Mouse (Mus musculus) T-helper 2 cell (primary cell): ENCODE data around the gene Rfc5.
"Not testable (repeated sequence)": the region's sequence is repeated elsewhere in the genome, so short reads cannot be mapped to it uniquely, and the experiment has no call there.

Experiments
- in situ Hi-C: fragments of 300-600 bp; cut with MboI, MseI; formaldehyde crosslinking; loops from one replicate; pipeline ENCODE4 v1.15.1; 2025; ENCODE audit warnings: high pct_unique_total_duplicates

The Rfc5 gene

DNA sequence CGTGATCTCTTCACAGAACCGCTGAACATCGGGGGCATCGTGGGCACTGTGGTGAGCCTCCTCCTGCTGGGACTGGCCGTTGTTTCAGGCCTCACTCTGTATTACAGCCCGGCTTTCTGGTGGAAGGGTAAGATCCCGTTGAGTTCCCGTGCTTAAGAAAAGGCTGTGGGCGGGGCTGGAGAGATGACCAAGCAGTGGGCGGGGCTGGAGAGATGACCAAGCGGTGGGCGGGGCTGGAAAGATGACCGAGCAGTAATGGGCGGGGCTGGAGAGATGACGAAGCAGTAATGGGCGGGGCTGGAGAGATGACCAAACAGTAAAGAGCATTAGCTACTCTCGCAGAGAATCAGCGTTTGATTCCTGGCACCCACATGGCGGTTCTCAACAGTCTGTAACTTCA is 40.6 kb downstream of the Rfc5 start:
- in situ Hi-C loops: no loop called here

DNA sequence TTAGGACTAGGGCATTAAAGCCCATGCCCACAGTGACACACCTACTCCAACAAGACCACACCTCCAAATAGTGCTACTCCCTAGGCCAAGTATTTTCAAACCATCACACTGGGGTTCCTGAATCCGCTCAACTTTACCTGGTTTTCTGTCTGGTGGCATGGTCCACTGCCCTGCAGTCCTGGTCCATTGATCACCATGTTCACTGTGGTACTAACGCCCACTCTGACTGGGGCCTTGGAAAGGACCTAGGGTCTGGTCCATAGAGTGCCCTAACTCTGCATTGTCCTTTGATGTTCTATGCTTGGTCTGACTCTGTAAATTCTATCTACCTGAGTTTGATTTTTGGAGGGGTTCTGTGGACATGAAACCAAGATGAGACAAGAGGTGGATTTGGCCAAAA is 41.0 kb downstream of the Rfc5 start:
- in situ Hi-C loops: no loop called here

DNA sequence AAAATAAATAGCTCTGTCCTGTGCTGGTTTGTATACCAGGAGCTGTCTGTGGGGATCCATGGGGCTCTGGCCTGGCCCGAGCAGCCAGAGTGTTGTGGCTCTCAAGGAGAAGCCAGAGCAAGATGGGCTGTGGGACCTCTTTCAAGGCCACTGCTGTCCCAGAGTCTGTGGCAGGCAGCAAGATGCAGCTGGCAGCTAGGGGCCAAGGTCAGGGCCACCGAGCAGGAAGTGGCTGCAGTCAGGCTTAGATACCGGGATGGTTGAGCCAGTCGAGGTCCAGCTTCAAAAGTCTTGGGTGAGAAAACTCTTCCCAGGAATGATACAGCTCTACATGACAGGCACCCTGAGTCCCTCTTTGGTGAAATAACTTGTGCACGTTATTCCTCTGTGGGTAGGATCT is 41.8 kb downstream of the Rfc5 start:
- in situ Hi-C loops: no loop called here

DNA sequence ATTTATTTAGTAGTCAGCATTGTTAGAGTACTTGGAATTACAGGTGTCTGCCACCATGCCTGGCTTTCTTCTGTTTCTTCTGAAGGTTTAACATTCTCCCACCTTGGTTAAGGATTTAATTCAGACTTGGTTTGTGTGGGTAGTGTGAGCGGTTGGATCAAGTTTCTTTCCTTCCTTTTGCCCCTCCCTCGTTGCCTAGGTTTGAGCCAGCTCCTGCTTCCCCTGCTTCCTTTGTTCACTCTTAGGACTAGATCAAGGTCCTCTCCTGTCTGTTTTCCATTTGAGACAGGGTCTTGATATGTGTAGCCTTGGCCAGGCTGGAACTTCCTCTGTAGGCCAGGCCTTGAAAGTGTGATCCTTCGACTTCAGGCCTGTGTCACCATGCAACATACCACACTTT is 42.6 kb downstream of the Rfc5 start:
- in situ Hi-C loops: no loop called here

DNA sequence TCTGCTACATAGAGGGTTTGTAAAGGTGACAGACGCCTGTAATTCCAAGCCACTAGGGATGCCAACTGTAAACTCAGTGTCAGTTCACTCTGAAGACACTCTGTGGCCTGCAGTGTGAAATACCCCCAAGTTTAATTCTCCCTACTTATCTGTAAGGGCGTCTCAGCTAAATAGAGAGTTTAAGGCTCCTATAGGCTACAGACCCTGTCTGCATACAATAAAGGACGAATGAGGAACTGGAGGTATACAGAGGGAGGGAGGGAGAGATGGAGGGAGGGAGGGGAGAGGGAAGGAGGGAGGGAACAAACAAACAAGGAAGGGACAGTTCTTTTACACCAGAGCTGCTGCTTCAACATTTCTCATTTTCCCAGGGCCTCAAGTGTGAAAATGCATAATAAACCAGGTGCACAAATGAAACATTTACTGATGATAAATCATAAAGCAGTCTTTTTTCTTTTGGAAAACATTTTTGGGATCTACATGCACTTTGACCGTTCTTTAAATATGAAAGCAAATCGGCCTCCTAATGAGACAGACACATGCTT is 43.3 kb downstream of the Rfc5 start:
- in situ Hi-C loops: no loop called here

DNA sequence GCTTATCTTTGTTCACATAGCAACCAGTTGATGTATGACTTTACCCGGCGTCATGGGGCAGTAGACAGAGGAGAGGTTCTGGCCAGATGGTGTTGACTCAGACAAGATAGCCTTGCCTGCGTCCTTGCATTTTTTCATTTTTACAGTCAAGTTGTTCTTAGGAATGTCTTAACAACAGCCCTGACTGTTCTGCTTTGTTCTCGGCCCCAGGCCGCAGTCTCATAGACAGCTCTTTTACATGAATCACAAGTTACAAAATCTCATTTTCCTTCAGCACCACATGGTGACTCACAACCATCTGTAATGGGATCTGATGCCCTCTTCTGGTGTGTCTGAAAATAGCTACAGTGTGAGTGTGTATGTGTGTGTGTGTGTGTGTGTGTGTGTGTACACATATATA is 44.4 kb downstream of the Rfc5 start:
- in situ Hi-C loops: not testable (repeated sequence)

DNA sequence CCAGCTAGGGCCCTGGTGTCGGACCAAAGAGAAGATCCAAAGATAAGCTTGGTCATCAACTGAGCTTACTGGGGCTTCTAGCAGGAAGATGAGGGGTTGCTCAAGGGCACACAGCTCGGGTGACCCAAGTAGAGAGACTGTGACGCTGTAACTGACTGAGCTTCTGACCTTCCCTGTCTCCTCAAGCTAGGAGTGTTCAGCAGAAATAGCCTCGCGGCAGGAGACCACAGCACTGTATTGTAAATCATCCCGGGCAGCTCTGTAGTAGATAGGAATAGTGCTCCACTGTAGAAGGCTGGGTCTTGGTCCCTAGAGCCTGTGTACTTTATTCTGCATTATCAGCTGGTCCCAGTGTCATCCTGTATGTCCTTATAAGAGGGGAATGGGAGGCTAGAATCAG is 47.0 kb downstream of the Rfc5 start:
- in situ Hi-C loops: no loop called here

DNA sequence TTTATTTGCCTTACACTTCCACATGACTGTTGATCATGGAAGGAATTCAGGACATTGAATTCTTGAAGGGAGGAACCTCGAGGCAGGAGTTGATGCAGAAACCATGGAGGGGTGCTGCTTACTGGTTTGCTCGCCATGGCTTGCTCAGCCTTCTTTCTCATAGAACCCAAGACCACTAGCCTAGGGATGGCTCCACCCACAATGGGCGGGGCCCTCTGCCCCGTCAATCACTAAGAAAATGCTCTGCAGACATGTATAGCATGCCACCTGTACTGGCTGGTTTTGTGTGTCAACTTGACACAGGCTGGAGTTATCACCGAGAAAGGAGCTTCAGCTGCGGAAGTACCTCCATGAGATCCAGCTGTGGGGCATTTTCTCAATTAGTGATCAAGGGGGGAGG is 48.8 kb downstream of the Rfc5 start:
- in situ Hi-C loops: no loop called here

DNA sequence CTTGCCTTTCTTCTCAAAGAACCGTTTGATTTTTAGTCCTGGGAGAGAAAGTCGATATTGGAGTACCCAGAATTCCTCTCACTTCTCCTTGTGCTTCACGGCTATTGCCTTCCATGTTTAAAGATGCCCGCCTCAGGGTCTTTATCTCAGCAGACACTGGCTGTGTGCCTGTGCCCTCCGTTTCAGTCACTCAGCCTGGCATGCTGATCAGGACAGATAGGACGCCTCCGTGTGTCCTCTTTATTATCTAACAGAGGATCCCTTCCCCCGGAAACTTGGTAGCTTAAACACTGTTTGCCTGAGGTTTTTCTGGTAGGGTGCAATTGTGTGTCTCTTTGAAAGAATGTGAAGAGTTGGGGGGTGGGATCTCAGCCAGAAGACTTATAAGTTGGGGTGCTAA is 50.3 kb downstream of the Rfc5 start:
- in situ Hi-C loops: no loop called here

DNA sequence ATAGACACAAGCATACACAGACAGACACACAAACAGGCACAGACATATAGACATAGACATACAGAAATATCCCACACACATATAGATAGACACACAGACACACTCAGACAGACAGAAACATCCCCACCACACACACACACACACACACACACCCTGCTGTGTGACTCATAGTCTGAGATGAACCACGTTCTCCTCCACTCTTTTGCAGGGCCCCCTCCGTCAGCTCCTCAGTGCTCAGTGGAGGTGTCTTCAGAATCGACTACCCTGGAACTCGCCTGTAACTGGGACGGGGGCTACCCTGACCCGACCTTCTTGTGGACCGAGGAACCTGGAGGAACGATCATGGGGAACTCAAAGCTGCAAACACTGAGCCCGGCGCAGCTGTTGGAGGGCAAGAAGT is 50.8 kb downstream of the Rfc5 start:
- in situ Hi-C loops: no loop called here

DNA sequence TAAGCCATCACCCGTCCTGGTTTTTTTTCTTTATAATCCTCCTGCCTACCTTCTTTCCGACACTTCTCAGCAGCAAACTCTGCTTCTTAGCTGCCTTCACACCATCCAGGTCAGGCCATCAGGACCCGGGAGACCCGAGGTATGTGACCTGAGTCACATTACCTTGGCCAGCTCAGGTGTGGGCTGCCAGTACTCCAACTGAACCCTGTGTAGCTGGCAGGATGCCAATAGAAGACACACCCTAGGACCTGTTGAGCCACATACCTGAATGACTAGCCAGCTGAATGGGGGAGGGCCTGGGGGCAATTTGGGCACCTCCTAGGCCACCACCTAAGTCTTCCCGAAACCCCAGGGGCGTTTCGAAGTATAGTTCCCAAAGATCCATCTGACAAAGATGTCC is 58.4 kb downstream of the Rfc5 start:
- in situ Hi-C loops: no loop called here
